In the genomic region with DNA sequence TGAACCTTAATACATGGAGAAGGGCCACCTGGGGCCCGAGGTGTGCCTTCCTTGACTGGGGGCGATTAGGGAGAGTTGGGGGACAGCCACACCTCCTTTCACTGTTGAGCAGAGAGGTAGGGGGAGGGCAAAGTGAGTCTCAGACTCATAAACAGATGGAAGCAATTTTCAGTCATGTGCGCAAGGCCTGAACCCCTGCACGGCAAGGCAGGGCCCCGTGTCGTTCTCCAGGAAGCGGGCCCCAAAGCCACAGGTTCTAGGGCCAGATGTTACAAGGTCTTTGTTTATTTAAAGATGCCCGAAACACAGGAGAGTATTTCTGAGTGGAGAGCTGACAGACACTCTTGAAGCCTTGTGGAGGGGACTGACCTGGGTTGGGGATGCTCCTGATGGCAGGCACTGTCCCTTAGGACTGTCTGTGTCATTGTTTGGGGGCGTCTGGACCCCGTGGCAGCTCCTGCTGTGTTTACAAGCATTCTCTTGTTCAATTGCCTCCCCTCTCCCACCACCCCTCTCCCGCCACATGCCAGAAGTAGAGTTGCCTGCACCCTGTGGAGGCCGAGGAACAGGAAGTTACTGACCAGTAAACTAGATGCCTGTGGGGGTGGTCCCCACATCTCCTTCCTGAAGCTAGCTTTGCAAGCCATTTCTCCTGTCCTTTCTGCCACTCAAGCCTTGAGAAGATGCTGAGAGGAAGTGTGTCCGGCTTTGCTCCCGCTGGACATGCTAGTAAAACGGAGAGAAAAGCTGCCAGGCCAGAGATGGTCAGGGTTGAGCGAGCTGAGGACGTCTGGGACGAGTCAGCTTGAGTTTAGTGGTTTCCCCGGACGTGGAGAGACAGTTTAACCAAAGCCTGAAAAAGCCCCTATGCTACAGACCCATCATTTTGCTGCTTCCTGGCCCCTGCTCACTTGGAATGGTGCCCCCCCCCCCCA, we compare ENCODE assay signal across 8 mouse cellular contexts.
DNase-seq lines count a peak whose midpoint lies in the region; ATAC-seq and TF ChIP-seq lines count a peak whose summit lies in the region.

No protein-coding gene starts in this region.

- peaks cover 22% of the 10 kb centered on the region for H3K36me3 ChIP-seq in neural tube, embryonic 11.5 days (ENCODE audit: control insufficient read depth, insufficient read depth, low read length)
- peaks cover 31% of the 10 kb centered on the region for H3K36me3 ChIP-seq in liver, embryonic 15.5 days (replicated peaks)

- H3K4me2 ChIP-seq in neural tube, embryonic 11.5 days (ENCODE audit: low read depth): no peak overlapping the region
- peak overlapping the region; percentile 10; the same call in 1 of the 2 replicates for H3K4me2 ChIP-seq in liver, embryonic 15.5 days

- no peaks in the 10 kb centered on the region for H3K27me3 ChIP-seq in neural tube, embryonic 11.5 days (ENCODE audit: control insufficient read depth, insufficient read depth, low read length)
- H3K27me3 ChIP-seq in liver, embryonic 15.5 days: no peaks in the 10 kb centered on the region

- H3K4me1 ChIP-seq in neural tube, embryonic 11.5 days (ENCODE audit: control insufficient read depth, insufficient read depth, low read length): peaks cover 42% of the 10 kb centered on the region
- H3K4me1 ChIP-seq in embryonic fibroblast, embryonic 13.5 days (ENCODE audit: control insufficient read depth, insufficient read depth, low read length): peaks cover 31% of the 10 kb centered on the region
- peaks cover 63% of the 10 kb centered on the region for H3K4me1 ChIP-seq in liver, embryonic 15.5 days (replicated peaks)

- no peak overlapping the region for H3K9ac ChIP-seq in neural tube, embryonic 11.5 days (ENCODE audit: low read length)
- no peak overlapping the region for H3K9ac ChIP-seq in liver, embryonic 15.5 days

- ATAC-seq in neural tube, embryonic 11.5 days (ENCODE audit: insufficient read depth, low FRiP score, low TSS enrichment): no peak
- no peak for ATAC-seq in liver, embryonic 15.5 days (ENCODE audit: insufficient read depth)
- no peak for ATAC-seq in frontal cortex, adult (ENCODE audit: low TSS enrichment)

- H3K9me3 ChIP-seq in neural tube, embryonic 11.5 days (ENCODE audit: control insufficient read depth, low read length): no peaks in the 10 kb centered on the region
- no peaks in the 10 kb centered on the region for H3K9me3 ChIP-seq in liver, embryonic 15.5 days (replicated peaks)

- H3K27ac ChIP-seq in neural tube, embryonic 11.5 days (ENCODE audit: low read depth, low read length): peak overlapping the region; percentile 30; the same call in 1 of the 2 replicates
- peak overlapping the region; percentile 55 for H3K27ac ChIP-seq in embryonic fibroblast, embryonic 13.5 days (ENCODE audit: insufficient read depth, low read length)
- peak overlapping the region; percentile 24; the same call in 1 of the 2 replicates for H3K27ac ChIP-seq in liver, embryonic 15.5 days (replicated peaks)

- H3K4me3 ChIP-seq in neural tube, embryonic 11.5 days (ENCODE audit: low read depth, low read length): no peak overlapping the region
- no peak overlapping the region for H3K4me3 ChIP-seq in embryonic fibroblast, embryonic 13.5 days (ENCODE audit: insufficient read depth, low read length)
- H3K4me3 ChIP-seq in liver, embryonic 15.5 days (replicated peaks): no peak overlapping the region

- no peak for TF ChIP-seq CTCF in embryonic fibroblast, embryonic 13.5 days (IDR thresholded peaks at IDR 0.05; ENCODE audit: borderline replicate concordance, insufficient read depth, low read length)

- no peak for TF ChIP-seq POLR2A in embryonic fibroblast, embryonic 13.5 days (IDR thresholded peaks at IDR 0.05; ENCODE audit: low read depth, low read length)

- WGBS in neural tube, embryonic 11.5 days: 22% methylated on average over 20 of the region's 20 CpGs
- WGBS in liver, embryonic 15.5 days (ENCODE audit: insufficient replicate concordance): 23% methylated on average over 20 of the region's 20 CpGs

- DNase-seq in neural tube, embryonic 11.5 days (ENCODE audit: low spot score): peak; percentile 35
- DNase-seq in neural tube, embryonic 10.5 days (ENCODE audit: extremely low spot score, low spot score): no peak
- DNase-seq in thymus, postnatal 25 days: peak; percentile 80
- no peak for DNase-seq in urinary bladder, adult 18-20 months (ENCODE audit: low spot score in 2 of 2)
- DNase-seq in retina, embryonic 14.5 days (ENCODE audit: low spot score): no peak

Comparison
In these comparisons a context has a peak if more than half of its experiments do, and no peak if none do; other contexts are left out.
1. DNase-seq: peak in neural tube, embryonic 11.5 days (single experiment) and thymus, postnatal 25 days (single experiment); none in neural tube, embryonic 10.5 days (single experiment), urinary bladder, adult 18-20 months (0 of 2) and retina, embryonic 14.5 days (single experiment).
2. Peak in every context shown above with its lines, with median percentiles within 50 percentile points of each other: H3K27ac ChIP-seq.